Mouse (Mus musculus): Measurements from ENCODE around the gene Kcnd3.

Kcnd3 gene

DNA sequence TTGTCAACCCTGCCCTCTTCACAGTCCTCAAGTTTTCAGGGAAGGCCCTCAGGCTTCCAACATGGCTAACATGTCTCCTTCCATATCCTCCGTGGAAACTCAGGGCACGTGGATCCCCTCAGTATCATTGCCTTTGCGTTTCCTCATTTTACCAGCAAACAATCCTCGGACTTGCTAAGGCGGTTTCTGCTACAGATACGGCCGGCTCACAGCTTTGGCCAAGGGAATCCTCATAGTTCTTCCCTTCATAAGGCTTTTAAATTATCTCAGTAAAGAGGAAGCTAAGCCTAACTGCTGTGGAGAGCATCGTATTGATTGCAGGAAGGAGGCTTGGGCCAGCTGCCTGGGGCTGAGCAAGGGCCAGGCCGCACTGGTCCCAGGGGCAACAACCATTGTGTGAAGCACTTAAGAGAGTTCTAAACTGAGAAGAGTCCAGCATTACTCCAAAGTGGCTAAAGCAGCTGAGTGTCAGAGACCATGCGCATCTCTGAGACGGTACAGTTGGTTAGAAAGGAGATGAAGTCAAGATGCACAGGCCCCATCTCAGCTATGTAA, 203.0 kb downstream of the Kcnd3 start:
- DNase-seq (ENCODE audit: low read depth), result no peak

DNA sequence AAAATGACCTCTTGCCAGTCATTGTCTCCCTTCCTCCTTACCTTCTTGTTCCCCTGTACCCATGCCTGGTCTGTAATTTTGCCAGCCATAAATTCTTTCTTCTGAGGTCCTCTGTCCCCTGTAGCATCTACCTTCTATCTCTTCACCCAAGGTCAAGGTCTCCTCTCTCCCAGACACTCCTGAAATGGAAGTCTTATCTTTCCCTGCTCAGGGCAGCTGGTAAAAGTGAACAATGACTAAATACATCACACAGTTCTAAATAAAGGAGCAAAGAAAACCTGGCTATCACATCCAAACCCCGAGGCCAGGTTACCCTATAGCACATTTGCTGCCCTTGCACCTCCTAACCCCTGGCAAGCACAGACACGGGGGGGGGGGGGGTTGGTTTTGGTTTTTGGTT, 208.4 kb downstream of the Kcnd3 start:
- no peak for DNase-seq (ENCODE audit: low read depth)

DNA sequence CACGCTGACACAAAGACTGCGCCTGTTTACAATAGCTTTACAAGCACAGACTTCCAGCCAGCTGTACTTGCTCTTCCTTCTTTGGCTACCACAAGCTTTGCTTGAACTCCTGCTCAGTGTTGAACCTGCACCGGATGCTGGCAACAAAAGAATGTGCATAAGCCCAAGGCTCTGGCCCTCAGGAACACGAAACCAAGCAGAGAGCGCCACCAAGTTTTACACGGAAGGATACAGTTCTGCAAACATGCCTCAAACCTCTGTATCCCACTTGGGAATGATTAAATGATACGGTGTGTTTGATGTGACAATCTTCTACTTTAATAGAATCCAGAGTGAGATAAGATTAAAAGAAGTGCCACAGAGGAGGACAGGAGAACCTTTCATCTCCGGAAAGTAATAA, 210.9 kb downstream of the Kcnd3 start:
- no peak for DNase-seq (ENCODE audit: low read depth)

DNA sequence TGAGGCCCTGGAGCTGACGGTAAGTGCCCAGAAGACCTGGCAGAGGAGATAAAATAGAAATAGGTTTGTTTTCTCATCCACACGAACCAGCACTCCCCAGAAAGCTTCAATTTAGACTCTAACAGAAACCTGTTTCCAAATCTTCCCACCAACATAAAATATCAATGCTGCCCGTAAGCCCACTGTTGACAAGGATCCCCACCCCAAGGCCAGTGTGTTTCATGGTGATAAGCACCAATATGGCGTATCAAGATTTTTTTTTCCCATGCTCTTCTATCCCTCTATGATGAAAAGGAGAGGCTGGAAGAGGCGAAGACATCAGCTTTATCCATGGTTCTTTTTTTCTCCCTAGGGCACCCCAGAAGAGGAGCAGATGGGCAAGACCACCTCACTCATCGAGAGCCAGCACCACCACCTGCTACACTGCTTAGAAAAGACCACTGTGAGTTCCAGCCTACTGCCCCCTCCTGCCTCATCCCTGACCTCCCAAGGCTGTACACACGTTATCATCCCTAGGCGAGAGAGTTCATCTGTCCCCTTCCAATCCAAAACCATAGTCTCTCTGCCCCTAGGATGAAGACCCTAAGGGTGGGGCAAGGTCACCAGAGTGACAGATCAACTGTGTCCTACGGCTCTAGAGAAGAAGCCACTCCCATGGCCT, 213.1 kb downstream of the Kcnd3 start:
- DNase-seq (ENCODE audit: low read depth), result no peak

DNA sequence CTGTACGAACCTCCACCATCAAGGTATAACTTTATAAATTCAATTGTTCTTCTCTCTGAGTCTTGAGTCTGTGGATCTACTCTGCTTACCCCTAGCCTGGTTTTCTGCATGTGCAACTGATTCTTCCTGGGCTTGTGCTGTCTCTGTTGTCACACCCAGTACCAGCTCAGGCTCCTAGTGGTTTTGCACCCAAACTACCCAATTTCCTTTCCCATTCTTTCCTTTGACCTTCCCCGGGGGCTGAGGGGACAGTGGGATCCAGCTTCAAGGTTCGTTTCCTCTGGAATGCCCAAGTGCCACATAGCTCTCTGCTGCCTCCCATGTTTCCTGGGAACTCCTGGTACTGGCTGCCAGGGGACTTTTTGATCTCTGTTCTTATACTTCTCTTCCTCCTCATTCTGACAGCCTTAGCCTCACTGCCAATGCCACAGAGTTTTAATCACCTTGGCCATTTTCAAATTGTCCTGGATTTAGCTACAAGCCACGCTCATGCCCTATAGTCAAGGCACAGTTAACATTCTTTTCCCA, 214.9 kb downstream of the Kcnd3 start:
- DNase-seq (ENCODE audit: low read depth), result no peak

DNA sequence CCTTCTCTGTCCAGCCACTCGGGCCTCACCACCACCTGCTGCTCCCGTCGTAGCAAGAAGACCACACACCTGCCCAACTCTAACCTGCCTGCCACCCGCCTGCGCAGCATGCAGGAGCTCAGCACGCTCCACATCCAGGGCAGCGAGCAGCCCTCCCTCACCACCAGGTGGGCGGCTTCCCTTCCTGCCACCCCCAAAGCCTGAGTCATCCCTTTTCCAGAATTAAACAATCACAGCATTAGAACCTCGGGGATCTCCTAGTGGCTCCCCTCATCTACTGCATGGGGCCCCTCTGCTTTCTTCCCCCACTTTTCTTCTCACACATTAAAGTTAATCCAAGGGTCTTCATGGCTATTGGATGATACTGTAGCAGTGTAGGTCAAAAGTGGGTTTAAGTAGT, 216.0 kb downstream of the Kcnd3 start:
- no peak for DNase-seq (ENCODE audit: low read depth)

DNA sequence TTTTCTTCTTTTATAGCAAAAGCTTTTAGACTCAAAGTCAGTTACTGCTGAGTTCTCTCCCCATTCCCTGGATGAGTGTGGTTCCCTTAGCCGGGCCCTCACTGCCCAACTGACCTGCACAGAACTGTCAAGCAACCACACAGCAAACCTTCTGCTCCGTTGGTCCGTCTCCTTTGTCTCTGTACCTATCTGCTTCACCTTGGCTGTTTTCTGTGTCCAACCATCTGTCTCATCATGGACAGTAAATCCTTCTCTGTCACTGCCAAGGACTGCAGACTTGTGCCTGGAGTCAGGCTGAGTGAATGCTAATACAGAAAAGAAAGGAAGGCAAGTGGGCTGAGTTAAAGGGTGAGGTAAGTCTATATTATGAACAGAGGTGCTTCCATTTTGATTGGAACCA, 217.6 kb downstream of the Kcnd3 start:
- DNase-seq (ENCODE audit: low read depth), result no peak

DNA sequence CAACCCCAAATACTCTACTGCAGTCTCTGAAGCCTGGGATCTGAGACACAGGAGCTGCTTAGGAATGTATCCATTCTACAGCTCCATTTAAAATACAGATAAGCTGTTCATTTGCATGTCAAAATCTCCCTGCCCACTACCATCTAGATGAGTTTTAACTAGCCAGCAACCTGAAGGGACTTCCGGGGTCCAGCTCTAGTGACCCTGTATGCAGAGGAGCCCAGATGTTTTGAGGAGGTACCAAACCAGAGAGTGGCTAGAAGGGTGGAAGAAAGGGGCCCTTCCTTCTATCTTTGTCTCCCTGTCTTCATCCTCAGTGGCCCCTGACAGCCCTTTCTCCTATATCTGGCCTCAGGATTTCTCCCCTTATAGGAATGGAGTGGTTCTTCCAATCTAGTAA, 218.7 kb downstream of the Kcnd3 start:
- DNase-seq (ENCODE audit: low read depth), result no peak

DNA sequence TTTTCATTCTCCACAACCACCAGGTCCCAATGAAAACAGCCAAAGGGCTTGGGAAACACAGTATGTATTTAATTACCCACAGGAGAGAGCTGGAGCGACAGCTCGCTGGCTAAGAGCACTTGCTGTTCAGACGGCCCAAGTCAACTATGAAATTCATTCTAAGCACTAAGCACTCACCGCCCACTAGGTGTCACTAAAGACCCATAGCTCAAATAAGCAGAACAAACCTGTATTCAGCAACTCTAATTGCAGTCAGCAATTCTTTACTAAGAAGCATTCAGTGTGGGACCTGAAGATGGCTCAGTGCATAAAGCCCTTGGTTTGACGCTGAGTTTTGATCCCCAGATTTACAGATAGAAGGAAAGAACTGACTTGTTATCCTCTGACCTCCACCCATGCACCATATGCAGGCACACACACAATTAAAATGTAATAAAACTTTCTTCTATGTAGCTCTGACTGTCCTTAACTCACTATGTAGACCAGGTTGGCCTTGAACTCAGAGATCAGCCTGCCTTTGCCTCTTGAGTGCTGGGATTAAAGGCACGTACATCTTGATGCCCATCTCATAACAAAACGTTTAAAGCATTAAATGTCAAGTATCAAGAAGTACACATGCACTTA, 222.6 kb downstream of the Kcnd3 start:
- peak; percentile 91 for DNase-seq (ENCODE audit: low read depth)

DNA sequence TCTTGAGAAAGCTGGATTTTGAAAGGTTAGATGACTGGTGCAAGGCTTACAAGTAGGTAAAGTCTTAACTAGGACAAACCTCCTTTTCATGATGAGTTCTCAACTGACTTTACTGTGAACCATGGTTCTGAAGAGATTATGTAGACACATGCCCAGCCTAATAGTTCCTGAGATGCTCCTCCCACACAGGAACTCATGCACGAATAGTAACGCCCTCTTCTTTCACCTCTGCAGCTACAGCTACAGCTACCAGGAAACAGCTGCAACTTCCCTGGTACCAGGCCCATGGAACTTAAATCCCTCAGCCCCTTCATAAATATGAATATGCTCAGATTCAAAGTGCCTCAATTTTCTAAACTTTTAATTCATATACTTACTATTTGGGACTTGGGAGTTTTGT, 223.8 kb downstream of the Kcnd3 start:
- peak; percentile 16 for DNase-seq (ENCODE audit: low read depth)

DNA sequence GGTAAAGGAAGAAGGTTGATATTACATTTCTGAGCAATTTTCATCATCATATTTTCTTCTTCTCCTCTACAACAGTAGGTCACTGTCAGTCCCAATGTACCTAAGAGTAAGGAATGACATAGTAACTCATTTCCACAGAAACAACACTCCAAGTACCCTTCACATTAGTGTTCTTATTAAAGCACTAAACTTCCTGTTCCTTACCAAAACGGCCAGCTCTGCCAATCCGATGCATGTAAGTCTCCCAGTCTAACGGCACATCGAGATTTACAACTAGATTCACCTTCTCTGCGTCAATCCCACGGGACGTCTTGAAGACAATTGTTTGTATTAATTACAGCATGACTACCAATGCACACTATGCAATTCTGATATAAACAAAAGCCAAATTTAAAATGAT, 228.2 kb downstream of the Kcnd3 start:
- DNase-seq (ENCODE audit: low read depth), result no peak

DNA sequence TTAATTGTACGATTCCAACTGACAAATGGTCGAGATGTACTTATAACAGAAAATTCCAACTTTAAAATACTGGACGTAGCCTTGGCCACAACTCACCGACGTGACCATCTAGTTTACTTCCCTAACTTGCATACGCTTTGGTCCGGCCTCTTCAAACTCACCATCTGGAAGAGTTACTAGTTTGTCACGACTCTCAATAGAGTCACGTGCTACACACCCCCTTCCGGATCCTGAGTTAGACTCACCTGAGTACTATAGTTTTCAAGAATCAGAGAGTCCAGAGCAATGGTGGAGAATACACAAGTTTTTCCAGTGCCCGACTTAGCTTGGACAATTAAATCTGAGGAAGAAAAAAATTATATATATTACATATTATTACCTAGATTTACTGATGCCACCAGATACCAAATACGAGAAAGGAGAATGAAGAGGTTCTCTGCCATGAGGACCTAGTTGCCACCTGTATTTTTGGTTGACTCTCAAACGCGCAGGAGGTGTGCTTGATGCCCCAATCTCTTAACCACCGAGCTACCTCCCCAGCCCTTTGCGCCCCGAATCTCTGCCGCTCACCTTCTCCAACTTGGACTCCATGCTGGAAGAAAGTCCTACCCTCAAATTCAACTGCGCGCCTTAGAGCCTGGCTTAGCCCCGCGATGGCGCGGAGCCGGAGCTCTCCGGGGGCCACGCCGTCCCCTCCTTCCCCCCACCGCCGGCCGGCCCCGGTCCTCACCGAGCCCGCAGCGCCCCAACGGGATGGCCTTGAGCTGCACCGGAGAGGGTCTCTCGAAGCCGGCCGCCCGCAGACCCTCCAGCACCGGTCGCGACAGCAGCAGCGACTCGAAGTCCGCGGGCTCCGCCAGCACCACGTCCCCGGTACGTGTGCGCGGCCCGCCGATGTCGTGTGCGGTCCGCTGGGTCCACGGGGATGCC, 234.5 kb downstream of the Kcnd3 start:
- DNase-seq (ENCODE audit: low read depth), result peak; percentile 46

DNA sequence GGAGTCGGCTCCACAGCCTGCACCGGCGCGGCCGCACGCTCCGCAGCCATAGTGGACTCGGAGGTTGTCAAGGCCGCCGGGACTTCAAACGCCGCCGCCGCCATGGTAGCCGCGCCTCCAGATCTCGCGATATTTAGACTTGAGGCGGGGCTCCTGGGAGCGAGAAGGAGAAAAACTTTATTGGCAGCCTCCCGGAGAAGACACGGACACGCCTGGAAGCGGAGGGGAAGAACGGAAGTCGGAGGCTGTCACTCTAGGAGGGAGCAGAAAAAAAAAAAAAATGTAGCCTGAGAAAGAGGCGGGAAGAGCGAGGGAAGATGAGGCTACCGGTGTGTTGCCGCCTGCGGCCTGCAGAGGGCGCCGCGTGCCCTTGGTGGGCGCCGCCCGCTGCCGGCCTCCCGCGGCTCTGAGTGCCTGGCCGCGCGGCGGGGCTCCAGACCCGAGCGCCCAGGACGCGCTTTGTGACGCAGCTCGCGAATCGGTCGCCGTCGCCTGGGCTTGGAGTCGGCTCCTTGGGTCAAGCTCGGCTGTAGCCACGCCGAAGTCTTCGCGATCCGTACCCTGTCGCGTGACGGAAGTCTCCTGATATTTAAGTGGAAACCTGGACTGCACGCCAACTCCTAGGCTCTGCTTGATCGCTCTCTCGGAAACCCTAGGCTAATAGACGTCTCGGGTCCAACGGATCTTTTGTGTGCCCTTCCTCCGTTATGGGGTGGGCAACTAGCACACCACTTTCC, 235.4 kb downstream of the Kcnd3 start, which contains the start of gene Ddx20:
Gene Ddx20 (minus strand): TSS at position 251 of the 737 bp plus-strand sequence.
- peak; percentile 99 for DNase-seq (ENCODE audit: low read depth)

DNA sequence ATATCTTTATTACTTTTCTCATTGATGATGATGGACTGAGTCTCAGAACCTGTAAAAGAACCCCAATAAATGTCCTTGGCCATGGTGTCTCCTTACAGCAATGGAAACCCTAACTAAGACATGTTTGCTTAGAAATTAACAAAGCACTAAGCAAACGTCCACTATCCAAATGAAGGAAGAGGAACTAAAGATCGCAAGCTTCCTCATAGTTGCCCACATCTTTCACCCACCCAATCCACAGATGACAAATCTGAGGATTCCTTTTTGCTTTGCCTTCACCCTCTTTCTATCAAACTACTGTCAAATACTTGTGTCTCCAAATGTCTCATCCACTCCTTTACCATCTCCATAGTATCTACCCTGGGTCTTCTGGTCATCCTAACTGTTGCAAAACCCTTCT, 236.4 kb downstream of the Kcnd3 start:
- no peak for DNase-seq (ENCODE audit: low read depth)

DNA sequence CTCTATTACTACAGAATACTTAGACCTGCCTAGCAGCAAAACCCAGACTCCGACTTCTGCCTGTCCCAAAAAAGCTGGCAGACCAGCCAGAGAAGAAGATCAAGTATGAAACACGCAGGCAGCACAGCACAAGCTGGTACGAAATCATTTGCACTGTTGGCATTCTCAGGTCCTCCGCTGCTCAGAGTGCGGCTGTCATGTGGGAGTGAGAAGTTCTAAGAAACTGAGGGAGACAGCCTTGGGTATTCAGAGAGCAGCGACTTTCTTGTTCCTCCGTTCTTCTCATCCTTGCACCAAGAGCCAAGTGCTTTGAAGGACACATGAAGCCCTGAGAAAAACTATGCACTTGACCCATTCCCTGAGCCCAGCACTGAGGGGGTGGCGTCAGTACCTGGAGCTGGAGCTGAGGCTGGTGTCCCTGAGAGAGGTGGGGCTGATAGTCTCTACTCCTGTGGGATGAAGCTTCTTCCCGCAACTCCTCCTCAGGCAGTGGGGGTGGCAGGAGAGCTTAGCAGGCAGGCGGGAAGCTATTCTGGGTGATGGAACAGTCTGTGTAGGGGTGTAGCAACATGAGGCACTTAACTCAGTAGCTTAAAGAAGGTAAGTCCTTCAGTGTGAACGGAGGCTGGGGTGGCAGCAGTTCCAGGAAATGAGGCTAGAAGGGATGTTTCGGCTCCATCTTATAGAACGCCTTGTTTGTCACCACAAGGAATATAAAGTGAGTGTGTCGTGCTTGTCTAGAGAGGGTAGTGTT, 241.4 kb downstream of the Kcnd3 start:
- DNase-seq (ENCODE audit: low read depth), result no peak

DNA sequence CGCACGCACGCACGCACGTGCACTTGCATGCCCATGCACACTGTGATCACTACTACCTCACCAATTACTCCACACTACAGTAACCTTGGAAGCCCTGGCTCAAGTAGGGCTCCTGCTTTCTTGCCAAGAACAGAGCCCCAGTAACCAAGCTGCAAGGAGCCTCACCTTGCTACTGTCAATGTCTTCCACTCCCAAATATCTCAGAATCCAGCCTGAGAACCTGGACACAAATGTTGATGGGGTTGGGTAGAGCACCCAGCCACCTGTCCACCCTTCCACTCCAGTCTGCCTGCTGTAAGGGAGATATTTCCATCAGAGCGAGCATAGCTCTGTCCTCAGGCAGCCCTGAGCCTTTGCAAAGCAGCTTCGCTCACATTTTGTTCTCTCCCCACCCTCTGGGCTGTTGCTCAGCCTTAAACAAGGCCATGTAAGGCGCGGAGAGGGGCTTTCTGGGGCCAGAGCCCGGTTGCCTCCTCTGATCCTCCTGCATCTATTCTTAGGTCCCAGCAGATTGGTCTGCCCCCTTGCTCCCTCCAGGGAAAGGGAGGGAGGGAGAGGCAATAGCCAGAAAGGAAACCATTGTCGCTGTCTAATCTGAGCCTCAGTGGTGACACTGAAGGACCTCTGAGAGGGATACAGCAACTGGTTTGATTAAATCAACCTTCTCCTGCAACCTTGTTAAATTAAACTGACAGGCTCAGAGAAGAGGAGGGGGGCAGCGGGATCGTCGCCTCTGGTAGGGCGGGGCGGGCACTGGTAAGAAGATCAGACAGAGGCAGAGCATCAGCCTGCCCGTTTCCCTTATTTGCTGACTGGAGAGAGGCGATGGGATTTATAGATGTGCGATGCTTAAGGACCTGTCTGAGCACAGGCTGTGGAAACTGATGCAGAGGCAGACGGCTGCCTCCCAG, 243.6 kb downstream of the Kcnd3 start:
- no peak for DNase-seq (ENCODE audit: low read depth)

DNA sequence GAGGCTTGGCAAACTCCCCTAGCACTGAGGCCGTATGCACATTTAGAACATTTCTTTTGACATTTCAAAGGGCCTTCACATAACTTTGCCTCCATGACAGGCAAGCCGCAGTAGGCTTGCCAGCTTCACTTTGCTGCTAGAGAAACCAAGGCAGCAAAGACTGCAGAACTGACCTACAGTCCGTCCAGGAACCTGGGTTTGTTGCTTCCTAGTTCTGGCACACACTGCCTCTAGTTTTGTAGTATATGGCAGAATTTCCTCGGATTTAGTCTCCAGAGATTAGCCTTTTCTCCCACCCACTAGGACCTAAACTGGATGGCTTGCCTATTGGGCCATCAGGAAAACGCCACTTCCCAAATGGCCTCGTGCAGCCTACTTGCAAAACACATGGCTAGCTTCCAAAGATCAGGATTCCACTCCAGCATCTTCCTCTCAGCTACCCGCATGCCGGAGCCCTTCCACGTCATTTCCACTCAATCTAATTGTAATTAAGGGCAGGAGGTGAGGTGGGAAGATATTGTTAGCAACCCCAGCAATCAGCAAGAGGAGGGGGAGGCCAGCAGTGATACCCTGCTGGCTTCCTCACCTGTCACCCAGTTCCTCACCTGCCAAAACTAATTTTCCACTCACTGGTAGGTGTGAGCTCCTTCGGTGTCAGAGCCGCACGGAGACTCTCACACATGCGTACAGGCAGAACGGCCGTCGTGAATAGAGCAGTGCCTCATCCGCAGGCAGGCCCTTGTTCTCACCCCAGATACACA, 244.4 kb downstream of the Kcnd3 start:
- no peak for DNase-seq (ENCODE audit: low read depth)

DNA sequence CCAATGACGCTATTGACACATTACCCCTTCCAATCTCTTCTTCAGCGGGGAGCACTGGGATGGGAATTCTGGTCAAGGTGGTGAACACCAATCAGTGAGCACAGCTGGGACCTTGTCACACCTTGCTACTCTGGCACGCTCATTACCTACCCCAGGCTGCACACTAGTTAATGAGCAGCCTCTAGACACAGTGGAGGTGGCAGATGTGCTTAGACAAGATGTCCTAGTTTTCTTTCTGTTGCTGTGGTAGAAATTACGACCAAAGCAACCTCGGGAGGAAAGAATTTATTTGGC, 245.0 kb downstream of the Kcnd3 start:
- no peak for DNase-seq (ENCODE audit: low read depth)

DNA sequence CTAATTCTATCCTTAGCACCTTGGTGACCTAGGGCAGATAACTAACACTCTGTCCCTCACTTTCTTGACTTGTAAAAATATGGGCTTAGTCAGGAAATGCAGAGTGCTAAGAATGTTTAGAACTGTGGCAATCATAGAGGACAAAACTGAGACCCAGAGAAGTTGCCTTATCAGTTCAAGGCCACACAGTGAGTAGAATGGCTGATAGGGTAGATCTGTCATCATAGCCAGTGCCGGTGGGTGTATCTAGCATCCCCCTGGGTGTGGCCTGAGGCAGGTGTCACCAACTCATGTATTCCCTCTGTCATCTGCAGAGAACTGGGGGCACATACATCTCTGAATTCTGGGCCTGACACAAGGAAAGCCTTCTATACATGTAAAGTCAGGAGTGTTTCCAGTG, 246.2 kb downstream of the Kcnd3 start:
- DNase-seq (ENCODE audit: low read depth), result no peak

Data from induced T-regulatory cell, adult 2 months (primary cell).